Mouse (Mus musculus): ENCODE results near the gene Samd13. TPM values are rescaled to one million over a fixed set of nuclear protein-coding genes. Genes with fewer than 3 reads are reported as not detected.

The Samd13 gene
- polyA plus RNA-seq, 1 experiment = not detected

- H3K79me2 ChIP-seq (ENCODE audit: control insufficient read depth, insufficient read depth) = no peaks in the 10 kb centered on the region
- no peaks in the 10 kb centered on the region for H3K36me3 ChIP-seq (ENCODE audit: control insufficient read depth, insufficient read depth)
- TF ChIP-seq REST (IDR thresholded peaks at IDR 0.05; ENCODE audit: insufficient read depth, insufficient read length) (no peak), TCF12 (IDR thresholded peaks at IDR 0.05; ENCODE audit: insufficient read depth, poor library complexity, severe bottlenecking) (no peak)
- H3K4me3 ChIP-seq = no peak overlapping the region
- H3K27me3 ChIP-seq (ENCODE audit: control insufficient read depth, insufficient read depth, insufficient read length) = no peaks in the 10 kb centered on the region
- no peak overlapping the region for H3ac ChIP-seq (ENCODE audit: control insufficient read depth, insufficient read length)
- H3K4me2 ChIP-seq (ENCODE audit: low read depth) = no peak overlapping the region
Measured at GRCm38 (mm10) chr3:146661907-146662306, 23.5 kb downstream of the Samd13 start.

- no peaks in the 10 kb centered on the region for H3K36me3 ChIP-seq (ENCODE audit: control insufficient read depth, insufficient read depth)
- no peak overlapping the region for H3K4me2 ChIP-seq (ENCODE audit: low read depth)
- H3K4me3 ChIP-seq = no peak overlapping the region
- no peaks in the 10 kb centered on the region for H3K27me3 ChIP-seq (ENCODE audit: control insufficient read depth, insufficient read depth, insufficient read length)
- TF ChIP-seq E2F4 (IDR thresholded peaks at IDR 0.05; ENCODE audit: insufficient read depth) = no peak
- no peak for TF ChIP-seq SRF (IDR thresholded peaks at IDR 0.05; ENCODE audit: control insufficient read depth, insufficient read length, low read depth)
- TF ChIP-seq CEBPB (IDR thresholded peaks at IDR 0.05; ENCODE audit: insufficient read depth, poor library complexity, severe bottlenecking) = no peak
- TF ChIP-seq MYOD1 (IDR thresholded peaks at IDR 0.05; ENCODE audit: control insufficient read depth in 1 of 3, insufficient read length in 2 of 3, low read depth in 2 of 3) = no peak
- TF ChIP-seq POLR2A (IDR thresholded peaks at IDR 0.05; ENCODE audit: insufficient read length, low read depth) = no peak
- TF ChIP-seq MYOG (IDR thresholded peaks at IDR 0.05; ENCODE audit: control insufficient read depth in 1 of 3, insufficient read depth in 1 of 3, insufficient read length in 2 of 3, low read depth in 2 of 3) = no peak
- TF ChIP-seq TCF12 (IDR thresholded peaks at IDR 0.05; ENCODE audit: insufficient read depth, poor library complexity, severe bottlenecking) = no peak
- no peak for TF ChIP-seq POLR2AphosphoS2 (IDR thresholded peaks at IDR 0.05; ENCODE audit: insufficient read length, low read depth)
- TF ChIP-seq USF1 (IDR thresholded peaks at IDR 0.05; ENCODE audit: low read depth) = no peak
- no peak for TF ChIP-seq REST (IDR thresholded peaks at IDR 0.05; ENCODE audit: insufficient read depth, insufficient read length)
- TF ChIP-seq TCF3 (IDR thresholded peaks at IDR 0.05; ENCODE audit: insufficient read length, low read depth) = no peak
- TF ChIP-seq MAX (IDR thresholded peaks at IDR 0.05; ENCODE audit: low read depth) = no peak
- no peaks in the 10 kb centered on the region for H3K79me2 ChIP-seq (ENCODE audit: control insufficient read depth, insufficient read depth)
- no peak overlapping the region for H3ac ChIP-seq (ENCODE audit: control insufficient read depth, insufficient read length)
Measured at GRCm38 (mm10) chr3:146661001-146661400, 24.4 kb downstream of the Samd13 start.

GRCm38 (mm10) chr3:146659321-146659720 is 26.1 kb downstream of the Samd13 start:
- Histone ChIP-seq H3ac (ENCODE audit: control insufficient read depth, insufficient read length) (no peak overlapping the region), H3K4me2 (ENCODE audit: low read depth) (no peak overlapping the region), H3K4me3 (no peak overlapping the region), H3K36me3 (ENCODE audit: control insufficient read depth, insufficient read depth) (no peaks in the 10 kb centered on the region), H3K79me2 (ENCODE audit: control insufficient read depth, insufficient read depth) (no peaks in the 10 kb centered on the region), H3K27me3 (ENCODE audit: control insufficient read depth, insufficient read depth, insufficient read length) (no peaks in the 10 kb centered on the region)
- TF ChIP-seq POLR2AphosphoS2 (IDR thresholded peaks at IDR 0.05; ENCODE audit: insufficient read length, low read depth) (no peak), REST (IDR thresholded peaks at IDR 0.05; ENCODE audit: insufficient read depth, insufficient read length) (no peak), E2F4 (IDR thresholded peaks at IDR 0.05; ENCODE audit: insufficient read depth) (no peak), SRF (IDR thresholded peaks at IDR 0.05; ENCODE audit: control insufficient read depth, insufficient read length, low read depth) (no peak), USF1 (IDR thresholded peaks at IDR 0.05; ENCODE audit: low read depth) (no peak), MAX (IDR thresholded peaks at IDR 0.05; ENCODE audit: low read depth) (no peak), MYOD1 (IDR thresholded peaks at IDR 0.05; ENCODE audit: control insufficient read depth in 1 of 3, insufficient read length in 2 of 3, low read depth in 2 of 3) (no peak), MYOG (IDR thresholded peaks at IDR 0.05; ENCODE audit: control insufficient read depth in 1 of 3, insufficient read depth in 1 of 3, insufficient read length in 2 of 3, low read depth in 2 of 3) (no peak), CEBPB (IDR thresholded peaks at IDR 0.05; ENCODE audit: insufficient read depth, poor library complexity, severe bottlenecking) (no peak), TCF3 (IDR thresholded peaks at IDR 0.05; ENCODE audit: insufficient read length, low read depth) (no peak), TCF12 (IDR thresholded peaks at IDR 0.05; ENCODE audit: insufficient read depth, poor library complexity, severe bottlenecking) (no peak)

- TF ChIP-seq TCF12 (IDR thresholded peaks at IDR 0.05; ENCODE audit: insufficient read depth, poor library complexity, severe bottlenecking) (no peak), POLR2AphosphoS2 (IDR thresholded peaks at IDR 0.05; ENCODE audit: insufficient read length, low read depth) (no peak), TCF3 (IDR thresholded peaks at IDR 0.05; ENCODE audit: insufficient read length, low read depth) (no peak), POLR2A (IDR thresholded peaks at IDR 0.05; ENCODE audit: insufficient read length, low read depth) (no peak), MAX (IDR thresholded peaks at IDR 0.05; ENCODE audit: low read depth) (no peak), REST (IDR thresholded peaks at IDR 0.05; ENCODE audit: insufficient read depth, insufficient read length) (no peak), MYOD1 (IDR thresholded peaks at IDR 0.05; ENCODE audit: control insufficient read depth in 1 of 3, insufficient read length in 2 of 3, low read depth in 2 of 3) (no peak), SRF (IDR thresholded peaks at IDR 0.05; ENCODE audit: control insufficient read depth, insufficient read length, low read depth) (no peak), CEBPB (IDR thresholded peaks at IDR 0.05; ENCODE audit: insufficient read depth, poor library complexity, severe bottlenecking) (no peak), E2F4 (IDR thresholded peaks at IDR 0.05; ENCODE audit: insufficient read depth) (no peak), MYOG (IDR thresholded peaks at IDR 0.05; ENCODE audit: control insufficient read depth in 1 of 3, insufficient read depth in 1 of 3, insufficient read length in 2 of 3, low read depth in 2 of 3) (no peak), USF1 (IDR thresholded peaks at IDR 0.05; ENCODE audit: low read depth) (no peak)
- no peaks in the 10 kb centered on the region for H3K27me3 ChIP-seq (ENCODE audit: control insufficient read depth, insufficient read depth, insufficient read length)
- H3K4me2 ChIP-seq (ENCODE audit: low read depth) = no peak overlapping the region
- no peaks in the 10 kb centered on the region for H3K36me3 ChIP-seq (ENCODE audit: control insufficient read depth, insufficient read depth)
- H3ac ChIP-seq (ENCODE audit: control insufficient read depth, insufficient read length) = no peak overlapping the region
- H3K79me2 ChIP-seq (ENCODE audit: control insufficient read depth, insufficient read depth) = no peaks in the 10 kb centered on the region
- no peak overlapping the region for H3K4me3 ChIP-seq
Measured at GRCm38 (mm10) chr3:146658061-146658639, 27.2 kb downstream of the Samd13 start.

- H3K79me2 ChIP-seq (ENCODE audit: control insufficient read depth, insufficient read depth) = no peaks in the 10 kb centered on the region
- H3K4me2 ChIP-seq (ENCODE audit: low read depth) = no peak overlapping the region
- H3K36me3 ChIP-seq (ENCODE audit: control insufficient read depth, insufficient read depth) = no peaks in the 10 kb centered on the region
- H3ac ChIP-seq (ENCODE audit: control insufficient read depth, insufficient read length) = no peak overlapping the region
- H3K4me3 ChIP-seq = no peak overlapping the region
- TF ChIP-seq MYOG (IDR thresholded peaks at IDR 0.05; ENCODE audit: control insufficient read depth in 1 of 3, insufficient read depth in 1 of 3, insufficient read length in 2 of 3, low read depth in 2 of 3) = no peak
- no peak for TF ChIP-seq E2F4 (IDR thresholded peaks at IDR 0.05; ENCODE audit: insufficient read depth)
- 0 out of 2 replicates have a peak, but pooled peaks have one; percentile 23 for TF ChIP-seq CEBPB (IDR thresholded peaks at IDR 0.05; ENCODE audit: insufficient read depth, poor library complexity, severe bottlenecking)
- no peak for TF ChIP-seq POLR2AphosphoS2 (IDR thresholded peaks at IDR 0.05; ENCODE audit: insufficient read length, low read depth)
- no peaks in the 10 kb centered on the region for H3K27me3 ChIP-seq (ENCODE audit: control insufficient read depth, insufficient read depth, insufficient read length)
Measured at GRCm38 (mm10) chr3:146657433-146657832, 28.0 kb downstream of the Samd13 start.

Measured in myocyte (in vitro differentiated cells).